Mouse (Mus musculus) urinary bladder, postnatal 25 days (tissue): ENCODE measurements around the gene Hhipl2.
"Not testable (repeated sequence)": the region's sequence is repeated elsewhere in the genome, so short reads cannot be mapped to it uniquely, and the experiment has no call there.

Experiments used
- DNase-seq: peaks from one replicate; pipeline ENCODE4 v3.0.0; 2022; ENCODE audit warnings: low spot score

The Hhipl2 gene

GRCm38 (mm10) chr1:183417873-183418272 is at the start of gene Hhipl2:
TSS of gene Hhipl2 (plus strand) at chr1:183418215.
- no peak for DNase-seq

- DNase-seq, result peak; percentile 10
Observed at GRCm38 (mm10) chr1:183368601-183369400, 49.2 kb upstream of the Hhipl2 start.

DNA sequence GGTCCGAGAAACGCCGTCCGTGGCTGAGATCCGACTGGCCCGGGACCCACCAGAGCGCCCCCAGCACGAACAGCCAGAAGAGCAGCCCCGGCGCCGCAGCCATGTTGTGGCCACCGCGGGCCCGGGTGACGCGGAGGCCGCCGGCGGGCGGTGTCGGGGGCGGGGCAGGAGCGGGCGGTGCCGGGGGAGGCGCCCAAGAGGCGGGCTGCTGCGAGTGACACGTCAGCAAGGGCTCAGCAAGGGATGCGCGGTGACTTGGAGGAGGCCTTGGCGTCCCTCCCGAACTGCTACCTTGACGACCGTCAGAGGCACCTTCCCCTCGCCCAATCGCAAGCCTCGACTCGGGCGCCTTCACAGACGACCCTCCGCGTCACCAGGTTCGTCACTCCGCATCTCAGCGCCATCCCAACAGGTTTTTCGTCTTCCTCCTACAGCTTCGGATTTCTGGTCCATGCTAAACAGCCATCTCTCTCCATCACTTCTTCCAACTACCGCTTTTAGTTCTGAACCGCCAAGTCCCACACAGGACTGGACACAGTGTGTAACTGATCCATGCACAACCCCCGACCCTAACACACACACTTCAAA is 48.5 kb upstream of the Hhipl2 start, which contains the start of gene Mia3:
TSS of gene Mia3 (minus strand) at position 127 of the 588 bp plus-strand sequence.
- DNase-seq, result peak; percentile 92

DNA sequence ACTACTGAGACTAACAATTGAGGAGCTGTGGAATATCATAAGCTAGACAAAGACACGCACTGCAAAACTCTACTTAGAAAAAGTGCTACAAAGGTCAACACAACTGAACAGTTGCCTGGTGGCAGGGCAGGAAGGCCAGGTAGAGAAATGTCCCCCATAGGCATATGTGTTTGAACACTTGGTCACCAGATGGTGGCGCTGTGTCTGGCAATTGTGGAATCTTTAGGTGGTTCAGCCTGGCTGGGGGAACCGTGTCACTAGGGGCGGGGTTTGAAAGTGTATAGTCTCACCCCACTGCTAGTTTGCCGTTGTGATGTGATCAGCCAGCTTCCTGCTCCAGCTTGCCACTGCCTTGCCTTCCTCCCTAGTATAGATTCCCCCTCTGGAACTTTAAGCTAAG is 43.3 kb upstream of the Hhipl2 start:
- no peak for DNase-seq

DNA sequence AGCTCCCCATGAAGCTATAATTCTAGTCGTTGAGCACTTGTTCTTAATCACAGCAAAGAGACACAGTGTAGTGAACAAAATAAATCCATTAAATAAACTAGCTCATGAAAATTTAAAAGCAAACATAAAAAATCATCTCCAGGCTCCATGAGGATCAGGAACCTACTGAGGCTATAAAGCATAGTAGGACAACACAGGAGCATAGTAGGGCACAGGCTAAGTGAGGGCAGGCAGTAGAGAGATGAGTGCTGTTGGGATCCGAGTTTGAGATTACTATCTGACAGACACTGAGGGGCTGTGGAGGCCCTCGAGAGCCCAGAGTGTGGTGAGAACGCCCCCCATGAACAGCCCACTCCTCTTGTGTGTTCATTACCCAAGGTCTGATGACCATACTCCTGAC is 41.0 kb upstream of the Hhipl2 start:
- DNase-seq, result no peak

- no peak for DNase-seq
Observed at GRCm38 (mm10) chr1:183378321-183378941, 39.6 kb upstream of the Hhipl2 start.

GRCm38 (mm10) chr1:183379376-183379775 is 38.6 kb upstream of the Hhipl2 start:
- not testable (repeated sequence) for DNase-seq

DNA sequence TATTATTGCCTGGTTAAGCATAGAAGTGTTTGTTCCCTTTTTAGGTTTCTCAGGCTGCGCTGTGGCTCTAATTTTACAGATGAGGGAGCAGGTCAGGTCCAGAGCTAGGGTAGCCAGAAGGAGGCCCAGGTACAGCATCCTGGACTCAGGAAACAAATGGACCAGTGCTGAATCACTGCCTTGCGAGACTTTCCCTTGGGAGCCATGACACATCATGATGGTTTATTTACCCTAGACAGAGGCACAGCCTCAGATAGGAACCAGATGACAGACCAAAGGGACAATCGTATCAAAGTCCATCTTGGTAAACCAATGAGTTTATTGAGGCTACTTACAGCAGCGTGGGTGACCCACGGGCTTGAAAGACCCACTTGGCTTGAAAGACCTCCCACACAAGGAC is 36.2 kb upstream of the Hhipl2 start:
- no peak for DNase-seq

DNA sequence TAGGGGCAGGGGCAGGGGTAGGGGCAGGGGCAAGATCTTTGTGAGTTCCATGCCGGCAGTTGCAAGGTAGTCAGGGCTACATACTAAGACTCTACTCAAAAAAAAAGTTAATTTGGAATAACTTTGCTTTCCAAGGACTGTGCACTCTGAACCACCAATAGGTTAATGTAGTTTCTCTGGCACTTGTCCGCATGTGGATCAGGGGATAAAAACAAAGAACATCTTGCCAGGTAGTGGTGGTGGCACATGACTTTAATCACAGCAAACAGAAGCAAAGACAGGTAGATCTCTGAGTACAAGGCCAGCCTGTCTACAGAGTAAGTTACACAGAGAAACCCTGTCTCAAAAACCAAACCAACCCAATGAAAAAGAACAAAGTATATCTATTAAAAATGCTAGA is 35.4 kb upstream of the Hhipl2 start:
- DNase-seq, result no peak

- not testable (repeated sequence) for DNase-seq
Observed at GRCm38 (mm10) chr1:183387421-183387820, 30.6 kb upstream of the Hhipl2 start.

- peak; percentile 87 for DNase-seq
Observed at GRCm38 (mm10) chr1:183388426-183389406, 29.3 kb upstream of the Hhipl2 start, which contains the start of gene Taf1a. TSS of gene Taf1a (plus strand) at chr1:183388981.

GRCm38 (mm10) chr1:183403396-183403795 is 14.6 kb upstream of the Hhipl2 start:
- DNase-seq, result no peak

DNA sequence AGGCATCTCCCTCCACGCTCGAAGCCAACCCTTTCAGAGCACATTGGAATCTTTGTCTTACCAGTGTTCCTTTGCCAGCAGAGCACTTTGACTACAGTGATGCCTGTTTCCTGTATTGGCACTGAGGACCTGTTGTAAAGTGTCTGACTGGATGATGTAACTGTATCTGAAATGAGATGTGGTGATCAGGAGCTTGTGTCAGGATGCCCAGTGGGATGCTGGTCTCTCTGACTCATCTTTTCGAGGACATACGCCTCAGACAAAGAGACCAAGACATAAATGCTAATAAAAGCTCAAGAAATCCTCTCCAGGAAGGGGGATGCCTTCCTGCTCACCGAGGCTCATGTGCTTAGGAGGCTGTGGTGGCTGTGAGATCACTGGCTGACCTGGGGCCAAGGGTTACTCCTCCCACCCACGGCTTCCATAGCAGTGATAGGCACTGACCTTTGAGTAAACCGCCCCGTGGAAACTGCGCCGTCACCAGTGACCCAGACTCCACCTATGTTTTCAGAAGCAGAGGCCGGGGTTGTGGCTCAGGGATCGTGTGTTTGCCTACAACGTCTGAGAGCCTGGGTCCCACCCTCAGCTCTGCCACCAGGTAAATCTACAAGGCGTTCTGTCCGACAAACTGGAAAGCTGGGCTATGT is 3.8 kb upstream of the Hhipl2 start:
- DNase-seq, result no peak

- DNase-seq, result no peak
Observed at GRCm38 (mm10) chr1:183419741-183420140, 1.7 kb downstream of the Hhipl2 start.

GRCm38 (mm10) chr1:183420296-183420695 is 2.3 kb downstream of the Hhipl2 start:
- DNase-seq, result no peak

- DNase-seq, result no peak
Observed at GRCm38 (mm10) chr1:183424100-183424499, 6.1 kb downstream of the Hhipl2 start.

DNA sequence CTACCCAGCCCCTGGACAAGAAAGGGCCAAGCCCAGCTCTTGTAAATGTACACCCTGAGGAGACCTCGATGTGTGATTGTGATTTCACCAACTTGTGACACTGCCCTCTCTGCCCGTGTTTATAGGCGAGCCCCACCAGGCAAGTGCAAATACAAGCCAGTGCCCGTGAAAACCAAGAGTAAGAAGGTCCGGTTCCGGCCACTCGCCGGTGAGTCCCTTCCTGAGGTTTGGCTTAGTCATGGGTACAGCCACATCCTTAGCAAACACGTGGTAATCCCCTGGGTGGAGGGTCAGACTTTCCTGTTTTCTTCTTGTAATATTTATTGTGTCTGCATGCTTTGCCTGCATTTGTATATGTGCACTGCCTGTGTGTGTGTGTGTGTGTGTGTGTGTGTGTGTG is 16.9 kb downstream of the Hhipl2 start:
- DNase-seq, result no peak

- DNase-seq, result peak; percentile 83
Observed at GRCm38 (mm10) chr1:183439036-183439435, 21.0 kb downstream of the Hhipl2 start.

DNA sequence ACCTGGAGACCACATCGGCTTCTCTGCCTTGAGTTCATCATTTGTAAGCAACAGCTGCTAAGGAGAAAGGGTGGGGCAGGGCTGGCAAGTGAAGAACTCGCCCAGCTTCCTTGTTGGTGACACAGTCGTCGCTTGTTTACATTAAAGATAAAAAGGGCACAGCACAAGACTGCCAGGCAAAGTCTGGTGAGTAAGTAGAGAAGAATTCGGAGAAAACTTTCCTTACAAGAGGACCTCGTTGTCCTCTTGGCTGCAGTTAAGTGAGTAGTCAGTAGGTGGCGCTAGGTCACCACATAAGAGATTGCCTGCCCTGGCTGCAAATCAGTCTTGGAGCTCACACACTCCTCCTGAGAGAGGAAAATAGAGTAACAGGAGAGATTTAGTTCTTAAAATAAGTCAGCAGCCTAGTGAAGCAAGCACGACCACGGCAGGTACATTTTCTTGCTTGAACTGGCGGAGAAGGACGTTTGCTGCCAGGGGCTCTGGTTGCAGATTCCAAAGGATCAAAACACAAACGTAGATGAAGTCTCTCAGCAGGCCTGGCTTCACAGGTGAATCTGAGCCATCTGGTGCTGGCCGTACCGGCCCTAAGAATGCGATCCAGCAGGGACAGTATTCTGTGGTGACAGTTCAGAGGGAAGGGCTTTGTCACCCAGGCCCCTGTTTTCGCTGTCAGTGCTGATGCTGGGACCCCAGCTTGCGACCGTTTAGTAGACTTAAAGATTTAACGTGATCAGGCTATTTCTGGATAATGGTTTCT is 24.2 kb downstream of the Hhipl2 start:
- peak; percentile 70 for DNase-seq

GRCm38 (mm10) chr1:183453066-183453465 is 35.1 kb downstream of the Hhipl2 start:
- DNase-seq, result no peak
